Mouse (Mus musculus) mouse trophoblast stem cell (cell line): ENCODE measurements around the gene B4galt3.

Experiments
- in situ Hi-C, 2 experiments: fragments of 300-500 bp; cut with MseI, MboI; formaldehyde crosslinking; loops; 2 replicates in 1 of 2; 3 replicates in 1 of 2; pipeline ENCODE4 v1.15.1; 2025

B4galt3 gene

GRCm38 (mm10) chr1:171262594-171263130 lies 7.5 kb upstream of the B4galt3 start:
- in situ Hi-C loops = no loop called here

- in situ Hi-C loops = no loop called here
Observed at GRCm38 (mm10) chr1:171263185-171263611, 6.9 kb upstream of the B4galt3 start.

- in situ Hi-C loops = no loop called here
Observed at GRCm38 (mm10) chr1:171263666-171264461, 6.3 kb upstream of the B4galt3 start.

- in situ Hi-C loops = no loop called here
Observed at GRCm38 (mm10) chr1:171265971-171266744, 4.0 kb upstream of the B4galt3 start.

GRCm38 (mm10) chr1:171268341-171268740 lies 1.8 kb upstream of the B4galt3 start:
- in situ Hi-C loops = no loop called here

- in situ Hi-C loops = no loop called here
Observed at GRCm38 (mm10) chr1:171270573-171270900, 409 bp downstream of the B4galt3 start.

GRCm38 (mm10) chr1:171271196-171271595 lies 1.1 kb downstream of the B4galt3 start:
- in situ Hi-C loops = no loop called here

- in situ Hi-C loops = no loop called here
Observed at GRCm38 (mm10) chr1:171271622-171272021, 1.5 kb downstream of the B4galt3 start.

GRCm38 (mm10) chr1:171272086-171272485 lies 2.0 kb downstream of the B4galt3 start:
- in situ Hi-C loops = no loop called here

GRCm38 (mm10) chr1:171274171-171274570 lies 4.0 kb downstream of the B4galt3 start:
- in situ Hi-C loops = no loop called here

GRCm38 (mm10) chr1:171275144-171275734 lies 5.1 kb downstream of the B4galt3 start:
- in situ Hi-C loops = no loop called here

- in situ Hi-C loops = no loop called here
Observed at GRCm38 (mm10) chr1:171276110-171276748, 6.1 kb downstream of the B4galt3 start.

- in situ Hi-C loops = no loop called here
Observed at GRCm38 (mm10) chr1:171277736-171278135, 7.6 kb downstream of the B4galt3 start.

- in situ Hi-C loops = no loop called here
Observed at GRCm38 (mm10) chr1:171278436-171278835, 8.3 kb downstream of the B4galt3 start.

- in situ Hi-C loops = no loop called here
Observed at GRCm38 (mm10) chr1:171279012-171279705, 9.0 kb downstream of the B4galt3 start.

- in situ Hi-C loops = no loop called here
Observed at GRCm38 (mm10) chr1:171279721-171280120, 9.6 kb downstream of the B4galt3 start.

- in situ Hi-C loops = no loop called here
Observed at GRCm38 (mm10) chr1:171280250-171280915, 10.3 kb downstream of the B4galt3 start.

- in situ Hi-C loops = no loop called here
Observed at GRCm38 (mm10) chr1:171280916-171281527, 10.9 kb downstream of the B4galt3 start, which contains the start of gene Ppox. Gene Ppox (minus strand): TSS chr1:171281186.

GRCm38 (mm10) chr1:171281528-171281923 lies 11.4 kb downstream of the B4galt3 start:
- in situ Hi-C loops = no loop called here
